Mouse (Mus musculus) CD4-positive, CD25-positive, alpha-beta regulatory T cell (primary cell): ENCODE measurements around the gene Ctla2a. TPM values are rescaled to one million over a fixed set of nuclear protein-coding genes. Genes with fewer than 3 reads are reported as not detected.

Experiments
- polyA plus RNA-seq: library from polyadenylated mRNA; unstranded; fragments of 100-300 nt; shearing (Covaris generic); gene quantifications from one replicate; pipeline ENCODE4 v1.2.1, GENCODE M21; 2017

Ctla2a gene
- polyA plus RNA-seq: 14.0 TPM

DNA sequence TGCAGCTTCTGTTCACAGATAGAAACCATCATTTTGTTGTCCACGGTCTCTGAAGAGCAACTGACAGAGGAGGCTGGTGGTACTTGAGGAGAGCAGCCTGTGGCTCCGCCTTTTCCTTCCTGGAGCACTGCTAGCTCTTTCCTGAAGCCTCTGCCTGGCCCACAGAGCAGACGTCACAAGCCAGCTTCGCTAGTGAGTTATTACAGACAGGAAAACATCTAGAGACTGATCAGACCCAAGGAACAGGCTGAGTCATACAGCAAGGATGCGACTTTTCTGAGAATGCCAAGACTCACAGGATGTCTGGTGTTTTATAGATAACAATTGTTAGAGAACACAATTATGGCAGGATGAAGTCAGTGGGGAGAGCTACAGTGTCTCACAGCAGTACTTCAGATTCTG is at the start of gene Ctla2a, which contains the start of gene Gm49391:
TSS of gene Ctla2a (minus strand) at position 126 of the 402 bp plus-strand sequence.
TSS of gene Gm49391 (minus strand) at position 72 of the 402 bp plus-strand sequence.

DNA sequence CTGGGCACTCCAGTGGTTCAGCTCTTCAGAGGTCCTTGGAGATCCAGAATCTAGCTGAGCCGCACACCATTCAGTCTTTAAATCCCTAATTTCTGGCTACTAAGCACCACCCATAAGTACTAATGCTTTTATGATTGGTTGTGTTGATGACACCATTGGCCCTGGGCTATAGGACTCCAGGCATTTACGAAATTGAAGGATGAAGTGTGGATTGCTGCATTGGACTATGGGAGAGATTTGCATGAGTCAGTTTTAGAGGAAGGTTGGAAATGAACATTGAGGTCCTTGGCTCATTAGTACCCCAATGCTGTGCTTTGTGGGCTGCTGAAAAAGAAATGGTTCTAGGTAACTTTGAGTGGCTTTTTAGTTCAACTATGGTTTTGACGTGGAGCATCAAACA is 5.5 kb upstream of the Ctla2a start, which contains the start of gene Tpbpa:
TSS of gene Tpbpa (minus strand) at position 101 of the 400 bp plus-strand sequence.

DNA sequence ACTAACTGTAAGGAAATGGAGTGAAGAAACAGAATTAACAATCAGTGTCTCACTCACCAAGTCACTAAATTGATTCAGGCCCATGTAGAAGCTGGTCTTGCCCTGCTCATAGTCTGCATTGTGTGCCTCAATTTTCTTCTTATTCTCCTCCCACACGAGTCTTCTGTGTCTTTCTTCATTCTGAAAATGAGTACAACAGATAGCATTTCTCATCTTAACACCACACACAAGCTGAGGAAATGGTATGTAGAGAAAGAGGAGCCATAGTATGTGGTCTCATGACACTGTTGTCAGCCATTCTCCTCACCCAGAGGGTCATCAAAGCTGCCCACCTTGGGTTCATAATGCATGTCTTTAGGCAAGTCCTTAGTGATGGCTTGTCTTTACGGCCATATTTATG is 935 bp downstream of the Ctla2a start, which contains the start of gene Gm49393:
TSS of gene Gm49393 (minus strand) at position 101 of the 400 bp plus-strand sequence.

DNA sequence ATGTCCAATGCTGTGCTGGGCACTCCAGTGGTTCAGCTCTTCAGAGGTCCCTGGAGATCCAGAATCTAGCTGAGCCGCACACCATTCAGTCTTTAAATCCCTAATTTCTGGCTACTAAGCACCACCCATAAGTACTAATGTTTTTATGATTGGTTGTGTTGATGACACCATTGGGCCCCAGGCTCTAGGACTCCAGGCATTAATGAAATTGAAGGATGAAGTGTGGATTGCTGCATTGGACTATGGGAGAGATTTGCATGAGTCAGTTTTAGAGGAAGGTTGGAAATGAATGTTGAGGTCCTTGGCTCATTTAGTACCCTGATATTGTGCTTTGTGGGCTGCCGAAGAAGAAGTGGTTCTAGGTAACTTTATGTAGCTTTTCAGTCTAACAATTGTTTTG is 31.6 kb downstream of the Ctla2a start, which contains the start of gene Tpbpb:
TSS of gene Tpbpb (minus strand) at position 101 of the 400 bp plus-strand sequence.

DNA sequence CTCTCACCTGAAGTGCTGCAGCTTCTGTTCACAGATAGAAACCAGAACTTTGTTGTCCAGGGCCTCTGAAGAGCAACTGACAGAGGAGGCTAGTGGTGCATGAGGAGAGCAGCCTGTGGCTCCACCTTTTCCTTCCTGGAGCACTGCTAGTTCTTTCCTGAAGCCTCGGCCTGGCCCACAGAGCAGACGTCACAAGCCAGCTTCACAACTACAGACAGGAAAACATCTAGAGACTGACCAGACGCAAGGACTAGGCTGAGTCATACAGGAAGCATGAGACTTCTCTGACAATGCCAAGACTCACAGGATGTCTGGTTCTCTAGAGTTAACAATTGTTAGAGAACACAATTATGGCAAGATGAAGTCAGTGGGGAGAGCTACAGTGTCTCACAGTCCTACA is 39.1 kb downstream of the Ctla2a start, which contains the start of gene Ctla2b:
TSS of gene Ctla2b (minus strand) at position 120 of the 400 bp plus-strand sequence.

DNA sequence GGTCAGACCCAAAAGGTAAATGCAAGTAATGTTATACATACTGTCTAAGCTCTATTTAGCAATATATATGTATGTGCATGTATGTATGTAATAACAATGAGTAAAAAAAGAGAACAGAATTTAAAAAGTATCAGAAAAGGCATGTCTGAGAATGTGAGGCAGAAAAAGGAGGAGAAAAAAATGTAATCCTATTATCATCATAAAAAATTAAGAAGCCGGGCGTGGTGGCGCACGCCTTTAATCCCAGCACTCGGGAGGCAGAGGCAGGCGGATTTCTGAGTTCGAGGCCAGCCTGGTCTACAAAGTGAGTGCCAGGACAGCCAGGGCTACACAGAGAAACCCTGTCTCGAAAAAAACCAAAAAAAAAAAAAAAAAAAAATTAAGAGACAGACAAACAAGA is 39.6 kb downstream of the Ctla2a start, which contains the start of gene Gm49392:
TSS of gene Gm49392 (minus strand) at position 101 of the 400 bp plus-strand sequence.

Other genes with a start within 250 kb of the Ctla2a start
- not detected for gene BC051665, start 150.3 kb downstream of the Ctla2a start, polyA plus RNA-seq
- gene Ctsll3, start 133.8 kb downstream of the Ctla2a start, polyA plus RNA-seq: not detected
- gene 4930486L24Rik, start 72.2 kb downstream of the Ctla2a start, polyA plus RNA-seq: 2.3 TPM
- not detected for gene Gm49392, start 39.7 kb downstream of the Ctla2a start, polyA plus RNA-seq
- 3.4 TPM for gene Ctla2b, start 39.2 kb downstream of the Ctla2a start, polyA plus RNA-seq
- gene Tpbpb, start 31.7 kb downstream of the Ctla2a start, polyA plus RNA-seq: not detected
- gene Gm49393, start 1.0 kb downstream of the Ctla2a start, polyA plus RNA-seq: not detected
- gene Gm49391, start 54 bp downstream of the Ctla2a start, polyA plus RNA-seq: not detected
- not detected for gene Tpbpa, start 5.4 kb upstream of the Ctla2a start, polyA plus RNA-seq
- not detected for gene Ctsj, start 69.3 kb upstream of the Ctla2a start, polyA plus RNA-seq
- not detected for gene Ctsq, start 104.0 kb upstream of the Ctla2a start, polyA plus RNA-seq
- not detected for gene Ctsr, start 227.6 kb upstream of the Ctla2a start, polyA plus RNA-seq